Mouse (Mus musculus) intestine, embryonic 16.5 days (tissue): ENCODE measurements around the gene Kcnj16. TPM values are rescaled to one million over a fixed set of nuclear protein-coding genes. Genes with fewer than 3 reads are reported as not detected.
A peak's percentile ranks its signal among the peaks of the same experiment; 100 is the strongest.

Source experiments
- ATAC-seq: fragments of 200-750 bp; cut with Nextera tagmentation; 2 replicates; pipeline ENCODE4 v1.8.0; 2017; ENCODE audit warnings: moderate TSS enrichment, moderate library complexity
- H3K27ac ChIP-seq: fragments of 300-500 bp; sonication (generic); 2 replicates; pipeline ENCODE4 v1.5.1; 2014; ENCODE audit warnings: mild to moderate bottlenecking, low read length
- H3K27me3 ChIP-seq: fragments of 300-500 bp; sonication (generic); replicated peaks from 2 replicates; pipeline ENCODE4 v1.6.1; 2014; ENCODE audit warnings: low read length, control low read depth, mixed read lengths; ENCODE audit not compliant: control insufficient read depth, insufficient read depth
- H3K36me3 ChIP-seq: fragments of 300-500 bp; sonication (generic); 2 replicates; pipeline ENCODE4 v1.6.1; 2014; ENCODE audit warnings: low read length, control low read depth; ENCODE audit not compliant: control insufficient read depth, insufficient read depth
- H3K4me1 ChIP-seq: fragments of 300-500 bp; sonication (generic); 2 replicates; pipeline ENCODE4 v1.6.1; 2014; ENCODE audit warnings: low read length, control low read depth, mixed read lengths; ENCODE audit not compliant: control insufficient read depth, insufficient read depth
- H3K4me2 ChIP-seq: fragments of 300-500 bp; sonication (generic); 2 replicates; pipeline ENCODE4 v1.6.1; 2014; ENCODE audit warnings: low read depth, low read length, control low read depth
- H3K4me3 ChIP-seq: fragments of 300-500 bp; sonication (generic); 2 replicates; pipeline ENCODE4 v1.5.1; 2014; ENCODE audit warnings: mild to moderate bottlenecking, low read length
- H3K9ac ChIP-seq: fragments of 300-500 bp; sonication (generic); 2 replicates; pipeline ENCODE4 v1.6.1; 2014; ENCODE audit warnings: low read depth, low read length
- H3K9me3 ChIP-seq: fragments of 300-500 bp; sonication (generic); 2 replicates; pipeline ENCODE4 v1.6.1; 2016; ENCODE audit warnings: low read length, control low read depth; ENCODE audit not compliant: control insufficient read depth
- WGBS: fragments of 180-500 bp; shearing (Covaris S2); extraction: QIAGEN DNeasy Blood & Tissue Kit; methylation state at CpG from one replicate; pipeline ENCODE4 v1.1.7; 2014; 5-methylcytosine and 5-hydroxymethylcytosine counted together
- polyA plus RNA-seq: library from polyadenylated mRNA; unstranded; fragments of >200 nt; fragmentation: Nextera tagmentation; extraction: Ambion mirVana; gene quantifications from 2 replicates; pipeline ENCODE4 v1.2.1, GENCODE M21; 2015

Gene Kcnj16
- polyA plus RNA-seq, 1 experiment from 2014 or later, result 0.20 TPM

- Histone ChIP-seq H3K36me3 (no peaks in the 10 kb centered on the region), H3K27ac (no peak overlapping the region)
- WGBS, result 87% methylated on average over 4 of the region's 4 CpGs
Observed at GRCm38 (mm10) chr11:111043298-111043697, 75.5 kb downstream of the Kcnj16 start.

GRCm38 (mm10) chr11:111054252-111054651, 86.4 kb downstream of the Kcnj16 start:
- Histone ChIP-seq H3K36me3 (no peaks in the 10 kb centered on the region), H3K27me3 (no peaks in the 10 kb centered on the region), H3K27ac (no peak overlapping the region), H3K9me3 (no peaks in the 10 kb centered on the region), H3K4me2 (no peak overlapping the region), H3K9ac (no peak overlapping the region), H3K4me3 (no peak overlapping the region), H3K4me1 (no peaks in the 10 kb centered on the region)
- WGBS, result 74% methylated on average over 3 of the region's 3 CpGs
- ATAC-seq, result no peak

More at GRCm38 (mm10) chr11:111043298-111043697, 75.5 kb downstream of the Kcnj16 start:
- Histone ChIP-seq H3K9ac (no peak overlapping the region), H3K4me3 (no peak overlapping the region), H3K4me2 (no peak overlapping the region), H3K9me3 (no peaks in the 10 kb centered on the region), H3K4me1 (no peaks in the 10 kb centered on the region), H3K27me3 (no peaks in the 10 kb centered on the region)
- ATAC-seq, result no peak

GRCm38 (mm10) chr11:111054854-111055822, 87.3 kb downstream of the Kcnj16 start:
- no peak overlapping the region for H3K27ac ChIP-seq
- H3K9me3 ChIP-seq, result no peaks in the 10 kb centered on the region
- H3K4me1 ChIP-seq, result no peaks in the 10 kb centered on the region
- H3K4me2 ChIP-seq, result no peak overlapping the region
- H3K9ac ChIP-seq, result no peak overlapping the region
- H3K27me3 ChIP-seq, result no peaks in the 10 kb centered on the region
- H3K36me3 ChIP-seq, result no peaks in the 10 kb centered on the region
- no peak for ATAC-seq
- WGBS, result 88% methylated on average over 8 of the region's 8 CpGs
- no peak overlapping the region for H3K4me3 ChIP-seq

GRCm38 (mm10) chr11:111056030-111056429, 88.2 kb downstream of the Kcnj16 start:
- ATAC-seq, result no peak
- Histone ChIP-seq H3K9ac (no peak overlapping the region), H3K27me3 (no peaks in the 10 kb centered on the region), H3K36me3 (no peaks in the 10 kb centered on the region), H3K4me3 (no peak overlapping the region), H3K27ac (no peak overlapping the region), H3K9me3 (no peaks in the 10 kb centered on the region), H3K4me2 (no peak overlapping the region), H3K4me1 (no peaks in the 10 kb centered on the region)
- WGBS, result 72% methylated on average over 13 of the region's 13 CpGs

GRCm38 (mm10) chr11:111057435-111057834, 89.6 kb downstream of the Kcnj16 start:
- Histone ChIP-seq H3K36me3 (no peaks in the 10 kb centered on the region), H3K4me3 (no peak overlapping the region), H3K4me1 (no peaks in the 10 kb centered on the region), H3K27me3 (no peaks in the 10 kb centered on the region), H3K9ac (no peak overlapping the region), H3K27ac (no peak overlapping the region), H3K4me2 (no peak overlapping the region), H3K9me3 (no peaks in the 10 kb centered on the region)
- ATAC-seq, result no peak
- 96% methylated on average over 4 of the region's 4 CpGs for WGBS

- ATAC-seq, result no peak
- no peak overlapping the region for H3K9ac ChIP-seq
Observed at GRCm38 (mm10) chr11:111059440-111059839, 91.6 kb downstream of the Kcnj16 start.

GRCm38 (mm10) chr11:111060216-111060615, 92.4 kb downstream of the Kcnj16 start:
- H3K9ac ChIP-seq, result no peak overlapping the region
- no peaks in the 10 kb centered on the region for H3K9me3 ChIP-seq
- no peak overlapping the region for H3K4me2 ChIP-seq
- no peaks in the 10 kb centered on the region for H3K27me3 ChIP-seq
- 58% methylated on average over 5 of the region's 5 CpGs for WGBS
- no peaks in the 10 kb centered on the region for H3K4me1 ChIP-seq
- no peak overlapping the region for H3K27ac ChIP-seq
- H3K4me3 ChIP-seq, result no peak overlapping the region
- ATAC-seq, result no peak
- H3K36me3 ChIP-seq, result no peaks in the 10 kb centered on the region

More at GRCm38 (mm10) chr11:111059440-111059839, 91.6 kb downstream of the Kcnj16 start:
- Histone ChIP-seq H3K27me3 (no peaks in the 10 kb centered on the region), H3K4me2 (no peak overlapping the region), H3K4me1 (no peaks in the 10 kb centered on the region), H3K9me3 (no peaks in the 10 kb centered on the region), H3K36me3 (no peaks in the 10 kb centered on the region), H3K4me3 (no peak overlapping the region), H3K27ac (no peak overlapping the region)

- no peaks in the 10 kb centered on the region for H3K9me3 ChIP-seq
- no peaks in the 10 kb centered on the region for H3K27me3 ChIP-seq
- peak; percentile 43; the same call in 1 of the 2 replicates for ATAC-seq
- no peaks in the 10 kb centered on the region for H3K36me3 ChIP-seq
- WGBS, result under 1% methylated on average over 25 of the region's 25 CpGs
- peak overlapping the region; percentile 82 for H3K4me2 ChIP-seq
- H3K27ac ChIP-seq, result 0 out of 2 replicates have a peak overlapping the region, but pooled peaks have one; percentile 7
- H3K4me3 ChIP-seq, result peak overlapping the region; percentile 72
- H3K9ac ChIP-seq, result peak overlapping the region; percentile 65
- peaks cover 6% of the 10 kb centered on the region; the same call in 1 of the 2 replicates for H3K4me1 ChIP-seq
Observed at GRCm38 (mm10) chr11:111064751-111065527, 97.1 kb downstream of the Kcnj16 start.

- Histone ChIP-seq H3K36me3 (no peaks in the 10 kb centered on the region), H3K4me1 (peaks cover 6% of the 10 kb centered on the region; the same call in 1 of the 2 replicates), H3K4me2 (peak within 1 kb of the TSS; percentile 82), H3K4me3 (peak within 1 kb of the TSS; percentile 72), H3K9ac (peak within 1 kb of the TSS; percentile 65), H3K9me3 (no peaks in the 10 kb centered on the region), H3K27ac (peak within 1 kb of the TSS; percentile 79), H3K27me3 (no peaks in the 10 kb centered on the region)
- ATAC-seq, result peak; percentile 99
- under 1% methylated on average over 28 of the region's 28 CpGs for WGBS
Observed at GRCm38 (mm10) chr11:111065635-111066298, 97.9 kb downstream of the Kcnj16 start, which contains the start of gene Kcnj2. Gene Kcnj2, plus strand, starts transcription at chr11:111066164.
